Mouse (Mus musculus) kidney, adult 2 months (tissue): ENCODE measurements at regions not wholly inside any gene's neighbourhood (a gene's known extent, or its start where the extent isn't known, plus 50 kb on each side); places are given as distances from the start of the nearest gene placed in this dataset.

Source experiments
- CTCF ChIP-seq: fragments of 200-500 bp; conservative IDR thresholded peaks from 2 replicates; pipeline ENCODE4 v1.5.1; 2011; ENCODE audit warnings: low read depth, mild to moderate bottlenecking, control low read depth, low read length, moderate library complexity, mixed read lengths; ENCODE audit not compliant: insufficient read depth, insufficient read length
- POLR2A ChIP-seq: fragments of 200-500 bp; IDR thresholded peaks from one replicate; pipeline ENCODE4 v1.6.1; 2011; ENCODE audit warnings: low read depth, low read length, control low read depth

DNA sequence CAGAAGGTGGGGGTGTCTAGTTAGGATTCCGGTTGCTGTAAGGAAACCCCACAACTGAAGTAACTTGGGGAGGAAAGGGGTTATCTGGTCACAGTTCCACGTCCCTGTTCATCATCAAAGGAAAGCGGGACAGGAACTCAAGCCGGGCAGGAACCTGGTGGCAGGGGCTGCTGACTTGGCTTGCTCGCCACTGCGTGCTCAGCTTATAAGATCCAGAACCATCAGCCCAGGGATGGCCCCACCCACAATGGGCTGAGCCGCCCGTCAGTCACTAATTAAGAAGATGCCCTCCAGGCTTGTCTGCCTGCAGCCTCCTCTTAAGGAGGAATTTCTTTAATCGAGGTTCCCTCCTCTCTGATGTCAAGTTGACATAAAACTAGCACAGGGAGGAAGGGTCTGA is 275.1 kb upstream of the Jarid2 start:
- TF ChIP-seq CTCF: no peak
- peak; percentile 86 for TF ChIP-seq POLR2A
